Mouse (Mus musculus): ENCODE data around the gene Gm47985. TPM values are rescaled to one million over a fixed set of nuclear protein-coding genes. Genes with fewer than 3 reads are reported as not detected.
A peak's percentile ranks its signal among the peaks of the same experiment; 100 is the strongest.
"Not testable (repeated sequence)": the region's sequence is repeated elsewhere in the genome, so short reads cannot be mapped to it uniquely, and the experiment has no call there.

The Gm47985 gene
- under 1 TPM; 0.61 to 0.91 TPM for total RNA-seq (2021)
- long read RNA-seq, experiment 1, partial matches to known transcripts, result 0 of 1 reads
- long read RNA-seq, experiment 1, other reads (novel, unspliced or antisense), result 0 of 1 reads
- long read RNA-seq, experiment 2, result 0 reads

GRCm38 (mm10) chr1:151182266-151182665 is at the start of gene Gm47985:
Gm47985 (plus strand) TSS chr1:151182537.
- DNase-seq; intact Hi-C loops (cut with DNase I): not testable (repeated sequence)

DNA sequence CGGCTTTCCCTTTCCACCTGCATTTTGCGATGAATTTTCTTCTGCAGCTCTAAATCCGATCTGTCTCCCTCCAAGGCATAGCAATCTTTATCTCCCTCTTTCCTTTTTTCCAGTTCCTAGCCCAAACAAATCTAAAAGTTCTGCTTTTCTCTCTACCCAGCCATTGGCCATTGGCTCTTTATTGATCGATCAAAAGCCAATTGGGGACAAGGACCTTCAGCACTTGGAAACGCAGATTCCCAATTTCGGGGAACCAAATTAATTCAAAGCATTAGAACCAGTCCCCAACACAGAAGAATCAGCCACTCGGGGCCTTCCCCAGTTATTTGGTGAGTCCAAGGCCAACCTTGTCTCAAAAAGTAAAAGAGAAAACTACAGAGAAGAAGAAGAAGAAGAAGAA is 49.7 kb upstream of the Gm47985 start:
- DNase-seq, result no peak
- intact Hi-C loops (cut with DNase I), result no loop called here

DNA sequence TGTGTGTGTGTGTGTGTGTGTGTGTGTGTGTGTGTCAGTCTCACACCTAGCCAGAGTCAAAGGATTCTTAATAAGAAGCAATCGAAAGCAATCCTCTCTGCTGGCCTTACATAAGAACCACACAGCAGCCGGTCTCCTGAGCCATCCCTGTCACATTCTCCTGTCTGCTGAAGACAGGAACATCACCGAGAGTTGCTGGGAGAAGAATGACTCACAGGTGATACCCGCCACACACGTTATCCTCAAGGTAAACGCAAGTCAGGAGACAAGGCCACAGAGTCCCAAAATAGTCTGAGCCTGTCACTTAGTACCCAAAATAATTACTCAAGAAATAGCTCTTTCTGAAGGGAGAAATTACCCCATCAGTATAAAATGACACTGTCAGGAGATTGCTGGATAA is 43.9 kb upstream of the Gm47985 start:
- intact Hi-C loops (cut with DNase I), result no loop called here
- DNase-seq, result no peak

GRCm38 (mm10) chr1:151140956-151141355 is 41.4 kb upstream of the Gm47985 start:
- DNase-seq, result no peak
- intact Hi-C loops (cut with DNase I), result no loop called here

- DNase-seq, result peak in 1 of 2 experiments; percentile 8
- intact Hi-C loops (cut with DNase I), result no loop called here
Measured at GRCm38 (mm10) chr1:151144471-151145146, 37.7 kb upstream of the Gm47985 start.

DNA sequence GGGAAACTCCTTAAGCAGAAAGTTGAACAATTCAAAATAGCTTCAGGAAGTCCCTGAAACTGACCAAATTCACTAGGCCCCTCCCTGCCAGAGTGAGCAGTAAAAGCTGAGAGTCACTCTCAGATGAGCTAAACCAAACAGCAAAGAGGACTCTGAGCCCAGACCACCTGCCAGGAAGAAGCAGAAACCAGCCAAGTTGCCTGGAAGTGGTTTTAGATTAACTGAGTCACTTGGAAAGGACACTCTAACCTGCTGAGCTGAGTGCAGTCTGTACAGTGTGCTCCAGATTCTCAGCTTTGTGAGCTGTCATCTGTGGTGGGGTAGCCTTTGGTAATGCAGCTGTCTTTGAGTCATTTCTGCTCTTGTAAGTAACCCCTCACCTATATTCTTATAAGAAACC is 34.5 kb upstream of the Gm47985 start:
- no peak for DNase-seq
- intact Hi-C loops (cut with DNase I), result no loop called here

DNA sequence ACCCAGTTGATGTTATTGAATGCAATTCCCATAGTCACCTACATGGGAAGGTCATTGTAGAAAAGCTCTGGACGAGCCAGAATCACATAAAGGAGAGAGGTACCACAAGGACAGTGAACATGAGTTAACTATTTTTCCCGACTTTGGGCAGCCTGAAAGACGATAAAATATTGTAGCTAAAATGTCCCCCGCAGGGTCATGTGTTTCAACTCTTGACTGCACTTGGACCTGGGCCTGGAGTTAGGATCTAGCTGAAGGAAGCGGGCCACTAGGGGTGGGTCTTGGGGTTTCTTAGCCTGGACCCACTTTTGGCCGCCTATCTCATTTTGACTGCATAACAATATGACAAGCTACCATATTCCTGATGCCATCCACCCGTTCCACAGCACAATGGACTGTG is 32.1 kb upstream of the Gm47985 start:
- no peak for DNase-seq
- intact Hi-C loops (cut with DNase I), result no loop called here

GRCm38 (mm10) chr1:151151089-151151488 is 31.2 kb upstream of the Gm47985 start:
- no peak for DNase-seq
- intact Hi-C loops (cut with DNase I), result no loop called here

- intact Hi-C loops (cut with DNase I), result no loop called here
- no peak for DNase-seq
Measured at GRCm38 (mm10) chr1:151153056-151153652, 29.2 kb upstream of the Gm47985 start.

DNA sequence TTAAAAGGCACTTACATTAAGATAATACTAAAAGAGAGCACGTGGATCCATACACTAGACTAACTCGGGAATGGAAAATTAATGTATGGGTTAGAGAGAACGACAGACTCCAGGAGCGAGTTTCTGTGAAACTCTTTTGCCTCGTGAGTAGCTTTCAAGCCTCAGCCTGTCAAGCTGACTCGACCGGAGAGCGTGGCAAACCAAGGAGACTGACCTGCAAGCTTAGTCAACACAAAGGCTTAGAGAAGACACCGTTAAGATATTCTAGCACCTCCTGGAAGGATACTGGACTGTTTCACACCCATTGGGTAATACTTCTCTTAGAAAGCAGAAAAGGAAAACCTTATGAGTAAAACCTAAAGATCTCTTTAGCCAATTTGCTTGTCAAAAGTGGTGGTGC is 28.2 kb upstream of the Gm47985 start:
- intact Hi-C loops (cut with DNase I); DNase-seq: not testable (repeated sequence)

DNA sequence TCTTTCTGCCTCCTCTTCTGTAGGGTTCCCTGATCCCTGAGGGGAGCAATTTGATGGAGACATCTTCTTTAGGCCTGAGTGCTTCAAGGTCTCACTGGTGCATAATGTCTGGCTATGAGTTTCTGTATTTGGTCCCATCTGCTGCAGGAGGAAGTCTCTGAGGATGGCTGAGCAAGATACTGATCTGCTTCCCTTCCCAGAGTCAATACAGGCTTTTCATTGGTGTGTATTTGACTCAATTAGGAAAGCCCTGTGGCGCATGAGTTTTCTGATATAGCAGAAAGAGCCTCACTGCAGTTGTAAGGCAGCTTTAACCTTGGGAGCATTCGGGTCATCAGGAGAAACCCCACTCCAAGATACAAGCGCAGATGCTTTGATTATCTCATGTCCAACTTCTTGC is 26.2 kb upstream of the Gm47985 start:
- no peak for DNase-seq
- intact Hi-C loops (cut with DNase I), result no loop called here

DNA sequence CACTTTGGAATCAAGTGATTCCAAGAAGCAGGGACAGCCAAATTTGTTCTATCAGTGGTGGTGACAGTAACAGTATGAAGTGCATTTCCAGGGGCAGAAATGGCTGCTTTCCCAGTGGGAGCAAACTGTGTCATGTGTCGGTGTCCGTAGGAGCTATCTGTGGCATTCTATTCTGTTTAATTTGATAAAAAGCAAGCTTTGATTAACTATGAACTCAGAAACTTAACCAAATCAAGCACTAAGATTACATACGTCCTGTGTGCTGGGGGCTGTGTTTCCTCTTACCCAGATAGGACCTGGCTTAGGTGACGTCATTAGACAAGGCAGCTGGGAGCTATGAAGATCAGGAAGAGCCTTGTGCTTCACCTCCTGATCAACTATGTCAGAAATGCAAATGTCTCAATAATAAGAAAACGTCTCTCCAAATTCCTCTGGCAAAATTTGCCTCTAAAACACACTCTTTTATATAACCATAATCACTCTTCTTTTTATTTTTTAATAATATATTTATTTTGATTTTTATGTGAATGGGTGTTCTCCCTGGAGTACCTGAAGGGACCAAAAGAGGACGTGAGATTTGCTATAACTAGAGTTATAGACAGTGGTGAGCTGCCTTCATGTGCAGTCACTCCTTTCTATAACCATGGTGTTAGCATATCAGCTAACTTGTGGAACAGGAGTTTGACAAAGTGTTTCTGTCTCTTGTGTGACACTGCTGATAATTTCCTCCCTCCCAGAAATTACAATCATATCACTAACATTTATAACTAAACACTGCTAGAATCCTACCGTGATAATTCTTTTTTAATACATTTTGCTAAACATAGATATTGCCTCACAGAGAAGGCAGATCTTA is 25.3 kb upstream of the Gm47985 start:
- intact Hi-C loops (cut with DNase I), result no loop called here
- peak in 1 of 2 experiments; percentile 16 for DNase-seq

- intact Hi-C loops (cut with DNase I), result no loop called here
- DNase-seq, result no peak
Measured at GRCm38 (mm10) chr1:151157963-151158856, 24.1 kb upstream of the Gm47985 start.

- no peak for DNase-seq
- intact Hi-C loops (cut with DNase I), result no loop called here
Measured at GRCm38 (mm10) chr1:151158857-151159510, 23.4 kb upstream of the Gm47985 start.

DNA sequence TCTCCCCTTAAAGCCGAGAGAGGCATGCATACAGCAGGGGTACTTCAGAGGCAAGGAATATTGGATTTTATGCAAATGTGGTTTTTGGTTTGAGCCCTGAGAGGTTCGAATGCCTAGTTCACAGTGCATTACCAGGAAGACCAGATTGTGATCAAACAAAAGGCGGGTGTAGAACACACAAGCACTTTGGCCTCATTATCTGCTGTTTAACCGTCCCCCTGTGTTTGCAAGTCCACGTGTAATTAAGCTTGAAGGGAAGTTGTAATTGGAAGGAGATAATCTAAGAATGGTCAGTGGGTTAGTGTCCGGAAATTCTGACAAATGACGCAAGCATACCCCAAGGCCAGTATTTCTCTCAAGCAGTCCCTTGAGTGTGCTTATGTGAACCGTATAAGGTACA is 16.3 kb upstream of the Gm47985 start:
- DNase-seq, result no peak
- intact Hi-C loops (cut with DNase I), result no loop called here

DNA sequence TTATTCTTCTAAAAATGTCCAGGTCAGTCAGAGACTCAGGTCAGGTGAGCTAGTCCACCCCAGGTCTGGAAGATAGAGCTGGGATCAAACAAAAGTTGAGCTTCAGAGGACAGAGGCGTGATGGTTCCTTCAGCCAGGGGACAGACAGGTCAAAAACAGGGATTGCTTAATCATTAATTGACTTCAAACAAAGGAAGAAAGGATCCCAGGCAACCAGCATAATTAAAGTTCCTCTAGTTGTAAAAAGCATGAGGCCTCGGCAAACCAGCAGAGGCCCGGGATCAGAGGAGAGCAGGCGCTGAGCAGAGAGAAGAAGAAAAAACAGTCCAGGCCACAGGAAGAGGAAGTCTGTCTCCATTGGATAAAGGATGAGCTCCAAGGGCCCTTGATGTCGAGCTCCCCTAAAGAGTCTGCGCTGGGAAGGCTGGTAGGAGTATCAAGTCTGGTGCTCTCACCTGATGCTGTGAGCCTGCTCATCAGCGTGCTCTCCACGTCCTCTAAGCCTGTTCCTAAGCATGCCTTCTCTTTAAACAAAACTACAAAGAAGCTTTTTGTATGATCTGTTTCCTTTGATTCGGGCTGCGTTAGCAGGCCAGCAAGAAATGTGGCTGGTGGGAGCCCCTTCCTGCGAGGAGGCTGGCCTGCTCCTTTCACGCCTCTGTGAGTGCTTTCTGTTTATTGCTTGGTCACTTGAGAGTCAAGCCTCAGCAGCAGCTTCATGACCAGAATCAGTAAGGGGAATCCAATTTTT is 14.9 kb upstream of the Gm47985 start:
- intact Hi-C loops (cut with DNase I), result no loop called here
- DNase-seq, result no peak

- intact Hi-C loops (cut with DNase I), result no loop called here
- no peak for DNase-seq
Measured at GRCm38 (mm10) chr1:151168637-151169036, 13.7 kb upstream of the Gm47985 start.

DNA sequence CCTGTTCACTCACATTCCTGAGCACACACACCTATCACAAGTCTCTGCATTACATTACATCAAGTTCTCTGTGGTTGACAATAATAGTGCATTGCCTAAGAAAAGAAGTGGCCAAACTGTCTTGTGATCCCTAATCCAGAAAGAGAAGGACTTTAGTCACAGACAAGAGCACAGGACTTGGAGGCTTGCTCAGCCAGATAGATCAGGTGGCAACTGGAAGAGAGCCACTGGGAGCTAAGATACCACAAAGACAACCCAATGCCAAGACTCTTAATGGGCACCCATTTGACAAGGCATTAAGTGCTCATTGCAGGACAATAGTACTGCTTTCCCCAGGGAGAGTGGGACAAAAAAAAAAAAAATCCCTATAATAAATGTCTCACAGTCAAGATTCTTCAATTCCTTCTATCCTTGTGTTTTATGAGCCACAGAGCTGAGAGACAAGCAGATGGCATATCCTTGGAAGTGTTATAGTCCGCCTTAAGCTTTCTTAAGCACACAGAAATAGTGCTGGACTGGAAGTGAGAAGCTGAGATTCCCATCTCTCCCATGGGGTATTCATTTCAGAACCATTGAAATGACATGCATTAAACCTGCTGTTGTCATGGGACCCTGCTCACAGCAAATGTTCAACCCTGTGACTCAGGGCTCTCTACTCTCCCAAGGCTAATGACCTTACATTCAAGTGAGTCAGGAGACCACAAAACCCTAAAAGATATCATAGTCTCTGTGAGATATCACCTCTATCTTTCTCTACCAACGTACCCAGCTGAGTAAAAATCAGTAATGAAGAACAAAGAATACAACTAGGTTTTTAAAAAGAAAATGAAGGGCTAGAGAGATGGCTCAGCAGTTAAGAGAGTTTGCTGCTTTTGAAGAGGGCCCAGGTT is 10.5 kb upstream of the Gm47985 start:
- intact Hi-C loops (cut with DNase I), result loop anchor here (5.0 kb wide), 1 partner anchor 170 kb away; the partner anchor contains the start of gene Ivns1abp
- DNase-seq, result peak in 1 of 2 experiments; percentile 21

All from heart, postnatal 14 days (tissue).